Mouse (Mus musculus): Measurements from ENCODE around the gene Rab21.

DNA sequence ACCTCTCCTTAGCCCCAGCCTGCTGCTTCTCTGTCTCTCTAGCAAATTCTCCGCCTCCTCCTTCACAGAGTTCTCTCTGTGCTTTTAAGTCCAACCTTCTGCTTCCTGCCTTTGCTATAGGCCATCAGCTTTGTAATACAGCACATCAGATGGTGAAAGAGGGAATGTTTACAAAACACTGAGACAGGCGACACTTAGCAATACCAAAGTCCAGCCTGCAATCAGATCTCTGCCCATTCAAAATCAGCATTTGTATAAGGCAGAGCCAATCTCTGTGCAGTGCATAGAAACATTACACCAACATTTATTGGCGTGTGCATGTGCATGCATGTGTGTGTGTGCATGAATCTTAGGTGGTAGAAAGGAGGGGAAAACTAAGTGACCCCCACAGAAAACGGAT, 77.5 kb downstream of the Rab21 start:
- TF ChIP-seq CTCF (IDR thresholded peaks at IDR 0.05; ENCODE audit: extremely low read depth, insufficient read depth, low read length) (no peak), POLR2A (IDR thresholded peaks at IDR 0.05; ENCODE audit: extremely low read depth, insufficient read depth, low read length) (no peak)

Data from cortical plate, adult 2 months (tissue).